Mouse (Mus musculus) limb, embryonic 13.5 days (tissue): ENCODE data around the gene Atp6v1g2. TPM values are rescaled to one million over a fixed set of nuclear protein-coding genes. Genes with fewer than 3 reads are reported as not detected.
"Not testable (repeated sequence)": the region's sequence is repeated elsewhere in the genome, so short reads cannot be mapped to it uniquely, and the experiment has no call there.

Experiments used
- ATAC-seq: fragments of 200-750 bp; cut with Nextera tagmentation; 2 replicates; pipeline ENCODE4 v1.8.0; 2017; ENCODE audit warnings: low read depth, moderate number of reproducible peaks, moderate TSS enrichment; ENCODE audit not compliant: low FRiP score
- H3K27ac ChIP-seq: fragments of 300-500 bp; sonication (generic); 2 replicates; pipeline ENCODE4 v1.5.1; 2015; ENCODE audit warnings: inconsistent platforms, mild to moderate bottlenecking, moderate library complexity
- H3K27me3 ChIP-seq: fragments of 300-500 bp; sonication (generic); 2 replicates; pipeline ENCODE4 v1.6.1; 2015; ENCODE audit warnings: mild to moderate bottlenecking, inconsistent platforms
- H3K36me3 ChIP-seq: fragments of 300-500 bp; sonication (generic); 2 replicates; pipeline ENCODE4 v1.6.1; 2015; ENCODE audit warnings: inconsistent platforms, mild to moderate bottlenecking, moderate library complexity
- H3K4me1 ChIP-seq: fragments of 300-500 bp; sonication (generic); 2 replicates; pipeline ENCODE4 v1.6.1; 2015; ENCODE audit warnings: inconsistent platforms
- H3K4me2 ChIP-seq: fragments of 300-500 bp; sonication (generic); replicated peaks from 2 replicates; pipeline ENCODE4 v1.6.1; 2015; ENCODE audit warnings: inconsistent platforms, mild to moderate bottlenecking, moderate library complexity
- H3K4me3 ChIP-seq: fragments of 300-500 bp; sonication (generic); 2 replicates; pipeline ENCODE4 v1.5.1; 2015; ENCODE audit warnings: moderate library complexity, mild to moderate bottlenecking, inconsistent platforms
- H3K9ac ChIP-seq: fragments of 300-500 bp; sonication (generic); 2 replicates; pipeline ENCODE4 v1.6.1; 2015; ENCODE audit warnings: mild to moderate bottlenecking, inconsistent platforms
- H3K9me3 ChIP-seq: fragments of 300-500 bp; sonication (generic); 2 replicates; pipeline ENCODE4 v1.6.1; 2016; ENCODE audit warnings: inconsistent platforms
- WGBS: fragments of 180-500 bp; shearing (Covaris S2); methylation state at CpG from one replicate; pipeline ENCODE4 v1.1.7; 2015; 5-methylcytosine and 5-hydroxymethylcytosine counted together
- polyA plus RNA-seq: library from polyadenylated mRNA; unstranded; fragments of >200 nt; fragmentation: Nextera tagmentation; extraction: Ambion mirVana; gene quantifications from 2 replicates; pipeline ENCODE4 v1.2.1, GENCODE M21; 2015

Atp6v1g2 gene
- polyA plus RNA-seq, 1 experiment from 2014 or later: 4.2 TPM

DNA sequence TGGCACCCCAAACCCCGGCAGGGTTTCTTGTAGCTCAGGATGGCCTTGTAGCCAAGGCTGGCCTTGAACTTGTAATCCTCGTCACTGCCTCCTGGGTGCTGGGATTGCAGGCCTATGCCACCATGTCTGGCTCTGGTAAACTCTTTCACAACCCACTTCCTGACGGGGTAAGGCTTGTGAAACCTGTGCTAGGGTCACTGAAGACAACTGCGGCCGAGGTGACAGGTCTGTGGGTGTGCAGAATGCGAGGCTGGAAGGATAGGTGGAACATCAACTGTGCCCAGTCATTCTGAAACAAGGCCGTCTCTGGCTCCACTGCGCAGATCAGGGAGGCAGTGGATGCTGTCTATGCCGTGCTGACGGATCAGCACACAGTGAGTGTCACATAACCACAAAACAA, 2.4 kb upstream of the Atp6v1g2 start:
- H3K9me3 ChIP-seq: no peaks in the 10 kb centered on the region
- H3K4me2 ChIP-seq: no peak overlapping the region
- H3K9ac ChIP-seq: 0 out of 2 replicates have a peak overlapping the region, but pooled peaks have one; percentile 1
- no peaks in the 10 kb centered on the region for H3K27me3 ChIP-seq
- ATAC-seq: no peak
- WGBS: 94% methylated on average over 10 of the region's 10 CpGs
- H3K4me3 ChIP-seq: no peak overlapping the region
- peaks cover 34% of the 10 kb centered on the region for H3K4me1 ChIP-seq
- H3K27ac ChIP-seq: no peak overlapping the region
- peaks cover 58% of the 10 kb centered on the region for H3K36me3 ChIP-seq

DNA sequence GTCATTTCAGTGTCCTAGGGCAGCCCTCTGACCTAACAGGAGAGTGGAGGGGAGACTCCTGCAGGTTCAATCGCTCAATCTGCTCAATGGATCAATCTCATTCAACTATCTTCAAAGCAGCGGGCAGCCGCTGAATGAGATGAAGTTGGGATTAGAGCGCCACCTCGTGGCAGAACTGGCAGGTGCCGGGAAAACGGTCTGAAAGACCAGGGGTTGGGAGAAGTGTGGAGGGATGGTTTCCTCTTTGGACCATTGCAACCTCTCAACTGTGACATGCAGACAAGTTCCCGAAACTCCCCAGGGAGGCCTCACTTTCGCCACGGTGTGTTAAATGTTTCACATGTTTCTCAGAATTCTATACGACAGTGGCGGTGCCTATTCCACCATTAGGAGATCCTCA, 1.4 kb upstream of the Atp6v1g2 start:
- Histone ChIP-seq H3K4me1 (peaks cover 38% of the 10 kb centered on the region), H3K36me3 (peaks cover 54% of the 10 kb centered on the region), H3K4me2 (no peak overlapping the region; the same call in 1 of the 2 replicates), H3K9ac (peak overlapping the region; percentile 36; the same call in 1 of the 2 replicates), H3K27me3 (no peaks in the 10 kb centered on the region), H3K9me3 (no peaks in the 10 kb centered on the region), H3K4me3 (no peak overlapping the region), H3K27ac (no peak overlapping the region)
- WGBS: 14% methylated on average over 12 of the region's 12 CpGs
- no peak for ATAC-seq

DNA sequence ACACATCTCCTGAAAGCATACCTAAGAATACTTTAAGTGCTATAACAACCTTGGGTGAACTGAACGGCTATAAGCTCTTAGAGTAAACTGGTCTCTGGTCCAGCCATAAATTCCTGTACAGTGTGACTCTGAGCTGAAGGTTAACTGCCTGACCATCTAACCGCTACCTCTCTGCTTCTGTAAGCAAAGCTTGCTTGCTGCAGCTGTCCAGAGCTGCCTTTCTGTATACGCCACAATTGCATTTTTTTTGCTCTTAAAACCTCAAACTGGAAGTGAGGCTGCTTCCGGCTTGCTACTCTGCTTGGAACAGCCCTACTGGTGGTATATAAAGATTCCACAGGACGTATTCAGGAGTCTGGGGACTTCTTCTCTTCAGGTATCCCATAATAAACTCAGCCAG, 801 bp upstream of the Atp6v1g2 start:
- Histone ChIP-seq H3K27ac (peak overlapping the region; percentile 95; the same call in 1 of the 2 replicates), H3K4me3 (no peak overlapping the region), H3K4me2 (no peak overlapping the region), H3K36me3 (peaks cover 48% of the 10 kb centered on the region), H3K27me3 (no peaks in the 10 kb centered on the region), H3K4me1 (peaks cover 38% of the 10 kb centered on the region), H3K9ac (no peak overlapping the region; the same call in 1 of the 2 replicates), H3K9me3 (no peaks in the 10 kb centered on the region)
- no peak for ATAC-seq
- WGBS: 79% methylated on average over 5 of the region's 5 CpGs

DNA sequence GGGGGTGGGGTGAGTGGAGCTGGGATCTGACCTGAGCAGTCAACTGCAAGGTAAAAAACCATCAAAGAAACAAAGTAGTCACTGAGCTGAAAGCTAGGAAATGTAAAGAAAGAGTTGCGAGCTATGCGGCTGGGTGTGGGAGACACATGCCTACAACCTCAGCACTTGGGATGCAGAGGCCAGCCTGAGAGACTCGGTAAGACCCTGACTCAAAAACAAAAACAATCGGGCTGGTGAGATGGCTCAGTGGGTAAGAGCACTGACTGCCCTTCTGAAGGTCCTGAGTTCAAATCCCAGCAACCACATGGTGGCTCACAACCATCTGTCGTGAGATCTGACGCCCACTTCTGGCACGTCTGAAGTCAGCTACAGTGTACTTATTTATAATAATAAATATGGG, 630 bp downstream of the Atp6v1g2 start:
- H3K27me3 ChIP-seq, ATAC-seq, H3K9ac ChIP-seq, H3K9me3 ChIP-seq: not testable (repeated sequence)
- Histone ChIP-seq H3K27ac (peak overlapping the region; percentile 95; the same call in 1 of the 2 replicates), H3K4me1 (peaks cover 38% of the 10 kb centered on the region), H3K36me3 (peaks cover 35% of the 10 kb centered on the region), H3K4me3 (peak overlapping the region; percentile 63), H3K4me2 (peak overlapping the region; percentile 88)
- 82% methylated on average over 7 of the region's 7 CpGs for WGBS

DNA sequence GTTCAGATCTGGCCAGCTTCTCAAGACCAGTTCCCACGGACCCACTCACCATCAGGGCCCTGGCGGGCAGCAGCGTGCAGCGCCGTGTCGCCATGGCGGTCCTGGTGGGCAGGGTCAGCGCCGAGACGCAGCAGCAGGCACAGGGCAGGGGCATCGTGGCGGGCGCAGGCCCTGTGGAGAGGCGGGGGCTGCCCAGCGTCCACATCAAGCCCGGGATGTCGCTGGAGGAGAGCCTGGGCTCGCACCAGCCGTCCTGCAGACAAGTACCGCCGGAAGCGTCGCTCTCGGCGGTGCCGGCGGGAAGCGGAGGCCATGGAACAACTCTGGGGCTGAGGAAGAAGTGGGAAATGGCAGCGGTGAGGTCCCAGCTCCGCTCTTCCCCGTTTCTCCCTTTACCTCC, 1.4 kb downstream of the Atp6v1g2 start:
- peaks cover 26% of the 10 kb centered on the region for H3K36me3 ChIP-seq
- ATAC-seq: no peak
- H3K27ac ChIP-seq: peak overlapping the region; percentile 95
- H3K4me1 ChIP-seq: peaks cover 38% of the 10 kb centered on the region
- H3K9ac ChIP-seq: peak overlapping the region; percentile 92
- WGBS: 7% methylated on average over 31 of the region's 31 CpGs
- peak overlapping the region; percentile 88 for H3K4me2 ChIP-seq
- no peaks in the 10 kb centered on the region for H3K9me3 ChIP-seq
- H3K4me3 ChIP-seq: peak overlapping the region; percentile 63
- no peaks in the 10 kb centered on the region for H3K27me3 ChIP-seq

DNA sequence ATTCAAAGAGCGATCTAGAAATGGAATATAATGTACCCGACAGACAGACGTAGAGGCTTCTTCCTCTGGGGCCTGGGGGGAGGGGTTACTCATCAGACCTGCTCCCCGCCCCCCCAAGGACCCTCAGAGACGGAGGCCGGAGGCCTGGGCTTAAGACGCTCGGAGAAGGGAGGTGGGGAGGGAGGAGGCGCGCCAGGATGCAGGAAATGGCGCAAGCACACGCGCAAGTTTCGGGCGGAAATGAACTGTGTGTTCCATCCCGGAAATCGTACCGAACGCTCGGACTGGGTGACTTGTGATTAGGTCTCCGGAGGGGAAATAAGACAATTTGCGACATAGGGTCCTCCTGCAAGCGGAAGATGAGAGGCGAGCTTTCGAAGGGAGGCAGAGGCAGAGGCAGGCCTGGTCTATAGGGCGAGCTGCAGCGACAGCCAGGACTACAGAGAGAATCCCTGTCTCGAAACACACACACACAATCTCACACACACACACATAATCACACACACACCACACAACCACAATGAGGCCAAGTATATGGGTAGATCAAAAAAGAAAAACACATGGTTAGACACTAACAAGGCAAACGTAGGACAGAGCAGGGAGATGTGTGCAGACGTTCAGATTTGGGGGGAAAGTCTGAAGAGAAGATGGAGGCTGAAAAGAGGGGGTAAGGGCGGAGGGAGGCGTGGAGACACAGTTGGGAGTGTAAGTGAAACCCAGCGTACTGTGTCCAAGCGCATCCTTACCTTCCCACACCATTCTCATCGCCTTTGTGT, 2.3 kb downstream of the Atp6v1g2 start, which contains the start of gene Nfkbil1:
Gene Nfkbil1 (minus strand): TSS at position 179 of the 776 bp plus-strand sequence.
- H3K27me3 ChIP-seq: no peaks in the 10 kb centered on the region
- no peaks in the 10 kb centered on the region for H3K9me3 ChIP-seq
- H3K36me3 ChIP-seq: peaks cover 19% of the 10 kb centered on the region
- H3K4me3 ChIP-seq: peak within 1 kb of the TSS; percentile 63
- H3K27ac ChIP-seq: peak within 1 kb of the TSS; percentile 95
- WGBS: under 1% methylated on average over 35 of the region's 35 CpGs
- peak; percentile 74 for ATAC-seq
- peak within 1 kb of the TSS; percentile 88 for H3K4me2 ChIP-seq
- H3K4me1 ChIP-seq: peaks cover 46% of the 10 kb centered on the region
- H3K9ac ChIP-seq: peak within 1 kb of the TSS; percentile 92

DNA sequence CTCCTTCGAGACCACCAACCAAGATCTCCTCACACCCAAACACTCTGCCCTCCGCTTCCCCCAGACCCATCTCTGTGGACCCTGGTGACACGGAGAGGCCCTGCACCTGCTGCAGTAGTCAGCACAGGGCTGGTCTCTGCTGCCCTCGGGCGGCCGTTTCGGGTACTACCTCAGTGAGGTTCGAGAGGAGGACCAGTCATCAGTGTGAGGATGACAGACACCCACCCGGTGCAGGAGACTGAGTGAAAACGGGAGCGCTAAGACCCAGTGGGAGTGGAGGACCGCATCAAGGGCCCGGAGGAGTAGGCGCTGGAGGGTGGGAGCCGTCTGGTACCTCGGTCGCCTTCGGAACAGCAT, 2.9 kb downstream of the Atp6v1g2 start:
- peak; percentile 58 for ATAC-seq
- Histone ChIP-seq H3K27ac (peak overlapping the region; percentile 95; the same call in 1 of the 2 replicates), H3K4me1 (peaks cover 48% of the 10 kb centered on the region), H3K9me3 (no peaks in the 10 kb centered on the region), H3K27me3 (no peaks in the 10 kb centered on the region), H3K4me3 (peak overlapping the region; percentile 63), H3K9ac (peak overlapping the region; percentile 92), H3K36me3 (peaks cover 13% of the 10 kb centered on the region), H3K4me2 (peak overlapping the region; percentile 88)
- WGBS: 1% methylated on average over 18 of the region's 18 CpGs

DNA sequence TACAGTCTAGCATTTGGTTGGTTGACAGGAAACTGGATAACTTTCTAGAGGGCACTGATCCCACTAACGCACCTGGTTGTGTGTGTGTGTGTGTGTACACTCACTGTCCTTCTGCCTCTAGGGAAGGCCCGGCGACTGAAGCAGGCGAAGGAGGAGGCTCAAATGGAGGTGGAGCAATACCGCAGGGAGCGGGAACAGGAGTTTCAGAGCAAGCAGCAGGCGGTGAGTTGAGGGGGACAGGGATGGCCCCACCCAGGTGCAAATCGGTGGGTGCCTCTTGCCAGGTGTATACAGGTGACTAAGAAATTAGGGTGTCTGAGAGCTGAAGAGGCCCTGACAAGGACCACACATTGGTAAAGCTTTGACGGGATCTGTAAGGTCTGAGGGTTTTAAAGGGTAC, 3.5 kb downstream of the Atp6v1g2 start:
- Histone ChIP-seq H3K4me3 (no peak overlapping the region), H3K9ac (no peak overlapping the region), H3K4me1 (peaks cover 43% of the 10 kb centered on the region), H3K27me3 (no peaks in the 10 kb centered on the region), H3K27ac (no peak overlapping the region), H3K36me3 (peaks cover 12% of the 10 kb centered on the region), H3K4me2 (no peak overlapping the region), H3K9me3 (no peaks in the 10 kb centered on the region)
- ATAC-seq: no peak
- 81% methylated on average over 9 of the region's 9 CpGs for WGBS

DNA sequence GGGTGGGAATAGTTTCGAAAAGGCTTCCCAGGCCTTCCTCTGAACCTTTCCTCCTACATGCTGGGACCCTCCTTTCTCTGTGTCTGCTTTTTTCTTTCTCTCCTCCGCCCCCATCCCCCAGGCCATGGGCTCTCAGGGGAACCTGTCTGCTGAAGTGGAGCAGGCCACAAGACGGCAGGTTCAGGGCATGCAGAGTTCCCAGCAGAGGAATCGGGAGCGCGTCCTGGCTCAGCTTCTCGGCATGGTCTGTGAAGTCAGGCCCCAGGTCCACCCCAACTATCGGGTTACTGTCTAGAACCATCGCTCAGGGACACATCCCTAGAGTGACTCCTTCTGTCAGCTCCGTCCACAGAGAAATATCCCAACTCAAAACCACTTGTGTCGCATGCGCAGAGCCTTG, 4.0 kb downstream of the Atp6v1g2 start:
- no peaks in the 10 kb centered on the region for H3K27me3 ChIP-seq
- 85% methylated on average over 12 of the region's 12 CpGs for WGBS
- no peak overlapping the region for H3K4me3 ChIP-seq
- no peak for ATAC-seq
- H3K9me3 ChIP-seq: no peaks in the 10 kb centered on the region
- no peak overlapping the region for H3K27ac ChIP-seq
- peaks cover 38% of the 10 kb centered on the region for H3K4me1 ChIP-seq
- H3K4me2 ChIP-seq: no peak overlapping the region
- H3K9ac ChIP-seq: no peak overlapping the region
- peaks cover 11% of the 10 kb centered on the region for H3K36me3 ChIP-seq

DNA sequence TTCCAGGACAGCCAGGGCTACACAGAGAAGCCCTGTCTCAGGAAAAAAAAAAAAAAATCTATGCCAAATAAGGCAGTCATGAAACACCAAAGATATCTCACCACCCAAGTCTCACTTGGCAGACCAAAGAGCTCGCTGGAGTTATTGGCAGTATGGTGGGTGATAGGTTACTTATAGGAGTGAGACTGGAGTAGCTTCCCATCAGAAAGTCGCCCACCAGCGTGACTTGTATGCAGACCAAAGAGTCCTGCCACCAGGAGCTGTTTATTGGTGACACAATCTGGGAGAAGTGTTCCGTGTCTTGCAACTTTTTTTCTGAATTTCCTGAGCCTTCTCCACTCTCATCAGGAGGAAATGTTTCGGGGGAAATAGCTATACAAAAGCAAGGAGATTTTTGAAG, 6.2 kb downstream of the Atp6v1g2 start:
- H3K27ac ChIP-seq: no peak overlapping the region
- no peak overlapping the region for H3K4me2 ChIP-seq
- WGBS: 83% methylated on average over 5 of the region's 5 CpGs
- no peaks in the 10 kb centered on the region for H3K9me3 ChIP-seq
- peaks cover 31% of the 10 kb centered on the region for H3K4me1 ChIP-seq
- no peaks in the 10 kb centered on the region for H3K27me3 ChIP-seq
- H3K4me3 ChIP-seq: no peak overlapping the region
- peaks cover 17% of the 10 kb centered on the region for H3K36me3 ChIP-seq
- ATAC-seq: no peak
- H3K9ac ChIP-seq: no peak overlapping the region

DNA sequence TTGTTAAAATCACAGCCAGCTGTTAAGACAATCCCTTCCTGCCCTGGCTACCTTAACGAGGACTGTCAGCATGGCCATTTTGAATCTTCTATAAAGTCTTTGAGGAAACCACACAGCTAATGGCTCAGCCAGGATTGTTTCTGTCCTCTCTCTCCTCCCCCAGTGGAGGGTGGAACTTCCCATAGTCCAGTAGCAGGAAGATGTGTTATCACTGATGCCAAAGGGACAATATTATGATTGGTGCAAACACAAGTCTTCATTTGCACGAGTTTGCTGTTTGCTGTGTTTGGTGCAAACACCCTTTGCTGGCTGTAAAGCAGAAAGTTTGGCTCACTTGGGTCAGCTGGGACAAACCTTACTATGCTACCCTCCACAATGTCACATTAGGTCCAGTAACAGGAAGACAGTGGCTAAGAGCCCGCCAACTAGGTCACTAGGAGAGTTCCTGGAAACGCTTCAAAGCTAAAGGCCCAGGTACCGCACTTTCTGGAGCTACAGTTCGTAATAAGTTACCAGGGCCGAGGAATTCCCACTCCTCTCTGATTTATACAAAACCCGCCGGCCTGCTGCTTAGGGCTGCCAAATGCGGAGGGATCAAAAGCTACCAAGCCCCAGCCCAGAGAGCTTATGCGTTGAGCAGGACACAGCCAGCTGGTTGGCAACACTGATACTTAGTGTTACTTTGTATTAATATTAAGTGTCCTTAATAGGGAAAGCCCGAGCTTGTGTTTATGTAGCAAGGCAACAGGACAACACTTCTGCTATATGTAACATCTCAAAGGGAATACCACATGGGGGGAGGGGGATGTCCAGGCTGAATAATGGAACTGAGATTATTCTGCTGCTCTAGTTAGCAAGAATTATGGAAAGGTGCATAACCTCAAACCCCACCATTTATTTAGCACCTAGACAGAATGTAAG, 7.2 kb downstream of the Atp6v1g2 start:
- 26% methylated on average over 12 of the region's 12 CpGs for WGBS
- H3K9ac ChIP-seq: peak overlapping the region; percentile 100
- peaks cover 26% of the 10 kb centered on the region for H3K36me3 ChIP-seq
- H3K9me3 ChIP-seq: no peaks in the 10 kb centered on the region
- no peaks in the 10 kb centered on the region for H3K27me3 ChIP-seq
- peak overlapping the region; percentile 95 for H3K4me2 ChIP-seq
- peaks cover 39% of the 10 kb centered on the region for H3K4me1 ChIP-seq
- ATAC-seq: no peak
- H3K4me3 ChIP-seq: peak overlapping the region; percentile 99
- H3K27ac ChIP-seq: peak overlapping the region; percentile 53
